Mouse (Mus musculus) MEL (cell line): Measurements from ENCODE around the gene Cbarp. TPM values are rescaled to one million over a fixed set of nuclear protein-coding genes. Genes with fewer than 3 reads are reported as not detected.

ENCODE experiments used
- DNase-seq: peaks from one replicate; pipeline ENCODE4 v3.0.0; 2011; ENCODE audit warnings: low read depth, low spot score
- H3K27ac ChIP-seq: 2 replicates; pipeline ENCODE4 v1.5.1; 2012; ENCODE audit warnings: low read depth, mild to moderate bottlenecking, control low read depth, low read length, moderate library complexity; ENCODE audit not compliant: control insufficient read depth
- H3K27me3 ChIP-seq, 2 experiments: fragments of 150-350 bp in 1 of 2; sonication (generic) in 1 of 2; 2 replicates each; pipeline ENCODE4 v1.6.1; 2012; ENCODE audit warnings: low read length in 2 of 2, mild to moderate bottlenecking in 2 of 2, improper control_type of control experiment in 1 of 2, moderate library complexity in 1 of 2; ENCODE audit not compliant: insufficient read depth in 2 of 2, control insufficient read depth in 1 of 2
- H3K36me3 ChIP-seq, 2 experiments: 2 replicates each; pipeline ENCODE4 v1.6.1; 2012 to 2014; ENCODE audit warnings: low read length in 2 of 2, improper control_type of control experiment in 1 of 2, inconsistent platforms in 1 of 2, mild to moderate bottlenecking in 1 of 2; ENCODE audit not compliant: insufficient read depth in 2 of 2, control insufficient read depth in 1 of 2
- H3K4me1 ChIP-seq, 2 experiments: fragments of 150-350 bp in 1 of 2; sonication (generic) in 1 of 2; 2 replicates each; pipeline ENCODE4 v1.6.1; 2012; ENCODE audit warnings: low read length in 2 of 2, improper control_type of control experiment in 1 of 2, mild to moderate bottlenecking in 1 of 2; ENCODE audit not compliant: insufficient read depth in 2 of 2, control insufficient read depth in 1 of 2
- H3K4me3 ChIP-seq, 2 experiments: fragments of 150-350 bp in 1 of 2; sonication (generic) in 1 of 2; 2 replicates each; pipeline ENCODE4 v1.5.1; 2012; ENCODE audit warnings: low read depth in 2 of 2, low read length in 2 of 2, mild to moderate bottlenecking in 2 of 2, moderate library complexity in 2 of 2, control low read depth in 1 of 2, improper control_type of control experiment in 1 of 2; ENCODE audit not compliant: control insufficient read depth in 1 of 2, insufficient read depth in 1 of 2
- H3K79me2 ChIP-seq: 2 replicates; pipeline ENCODE4 v1.6.1; 2012; ENCODE audit warnings: mild to moderate bottlenecking, low read length, moderate library complexity; ENCODE audit not compliant: control insufficient read depth, poor library complexity, insufficient read depth
- H3K9ac ChIP-seq: 2 replicates; pipeline ENCODE4 v1.6.1; 2012; ENCODE audit warnings: low read depth, mild to moderate bottlenecking, control low read depth, low read length, moderate library complexity; ENCODE audit not compliant: control insufficient read depth, poor library complexity, severe bottlenecking
- H3K9me3 ChIP-seq: fragments of 150-350 bp; sonication (generic); replicated peaks from 2 replicates; pipeline ENCODE4 v1.6.1; 2012; ENCODE audit warnings: mild to moderate bottlenecking, low read length, improper control_type of control experiment, moderate library complexity; ENCODE audit not compliant: insufficient read depth
- BHLHE40 ChIP-seq: IDR thresholded peaks from 2 replicates; pipeline ENCODE4 v1.6.1; 2012; ENCODE audit warnings: low read depth, mild to moderate bottlenecking, inconsistent platforms, low read length, improper control_type of control experiment, borderline replicate concordance
- CHD1 ChIP-seq: IDR thresholded peaks from 2 replicates; pipeline ENCODE4 v1.6.1; 2012; ENCODE audit warnings: low read depth, mild to moderate bottlenecking, inconsistent platforms, low read length, improper control_type of control experiment
- ELF1 ChIP-seq: IDR thresholded peaks from 2 replicates; pipeline ENCODE4 v1.6.1; 2014; ENCODE audit warnings: low read depth, mild to moderate bottlenecking, inconsistent platforms, low read length, improper control_type of control experiment, moderate library complexity
- EP300 ChIP-seq, 2 experiments: IDR thresholded peaks; 2 replicates each; pipeline ENCODE4 v1.6.1; 2011; ENCODE audit warnings: improper control_type of control experiment in 2 of 2, low read length in 2 of 2, low read depth in 1 of 2, mild to moderate bottlenecking in 1 of 2
- GABPA ChIP-seq: IDR thresholded peaks from 2 replicates; pipeline ENCODE4 v1.6.1; 2012; ENCODE audit warnings: low read depth, mild to moderate bottlenecking, inconsistent platforms, low read length, improper control_type of control experiment, moderate library complexity
- GATA1 ChIP-seq: IDR thresholded peaks from 2 replicates; pipeline ENCODE4 v1.6.1; 2011; ENCODE audit warnings: low read depth, low read length, improper control_type of control experiment
- HCFC1 ChIP-seq: IDR thresholded peaks from 2 replicates; pipeline ENCODE4 v1.6.1; 2012; ENCODE audit warnings: low read depth, mild to moderate bottlenecking, inconsistent platforms, low read length, improper control_type of control experiment, moderate library complexity
- JUND ChIP-seq: IDR thresholded peaks from 2 replicates; pipeline ENCODE4 v1.6.1; 2011; ENCODE audit warnings: low read depth, mild to moderate bottlenecking, improper control_type of control experiment, low read length
- MAFK ChIP-seq: IDR thresholded peaks from 2 replicates; pipeline ENCODE4 v1.6.1; 2011; ENCODE audit warnings: low read depth, mild to moderate bottlenecking, low read length, improper control_type of control experiment, borderline replicate concordance
- MAX ChIP-seq: IDR thresholded peaks from 2 replicates; pipeline ENCODE4 v1.6.1; 2011; ENCODE audit warnings: low read length, improper control_type of control experiment
- MAZ ChIP-seq: IDR thresholded peaks from 2 replicates; pipeline ENCODE4 v1.6.1; 2012; ENCODE audit warnings: low read depth, mild to moderate bottlenecking, inconsistent platforms, low read length, improper control_type of control experiment
- MYB ChIP-seq: IDR thresholded peaks from 2 replicates; pipeline ENCODE4 v1.6.1; 2011; ENCODE audit warnings: mild to moderate bottlenecking, low read depth, low read length, improper control_type of control experiment
- MYC ChIP-seq: IDR thresholded peaks from 2 replicates; pipeline ENCODE4 v1.6.1; 2011; ENCODE audit warnings: low read depth, mild to moderate bottlenecking, low read length, improper control_type of control experiment, moderate library complexity
- POLR2AphosphoS5 ChIP-seq: IDR thresholded peaks from 2 replicates; pipeline ENCODE4 v1.6.1; 2012; ENCODE audit warnings: low read depth, borderline replicate concordance, mild to moderate bottlenecking, inconsistent platforms, low read length, moderate library complexity, mixed read lengths
- RAD21 ChIP-seq: IDR thresholded peaks from 2 replicates; pipeline ENCODE4 v1.6.1; 2011; ENCODE audit warnings: mild to moderate bottlenecking, low read depth, low read length, improper control_type of control experiment
- SMC3 ChIP-seq: IDR thresholded peaks from 2 replicates; pipeline ENCODE4 v1.6.1; 2011; ENCODE audit warnings: low read depth, low read length, improper control_type of control experiment
- TAL1 ChIP-seq: IDR thresholded peaks from 2 replicates; pipeline ENCODE4 v1.6.1; 2012; ENCODE audit warnings: mild to moderate bottlenecking, inconsistent platforms, low read length, moderate library complexity, mixed read lengths
- USF1 ChIP-seq: IDR thresholded peaks from 2 replicates; pipeline ENCODE4 v1.6.1; 2014; ENCODE audit warnings: low read depth, mild to moderate bottlenecking, inconsistent platforms, low read length, improper control_type of control experiment, moderate library complexity
- ZKSCAN1 ChIP-seq: IDR thresholded peaks from 2 replicates; pipeline ENCODE4 v1.6.1; 2012; ENCODE audit warnings: low read depth, mild to moderate bottlenecking, inconsistent platforms, low read length, improper control_type of control experiment, moderate library complexity
- ZMIZ1 ChIP-seq: IDR thresholded peaks from 2 replicates; pipeline ENCODE4 v1.6.1; 2012; ENCODE audit warnings: low read depth, mild to moderate bottlenecking, inconsistent platforms, low read length, improper control_type of control experiment, moderate library complexity
- polyA plus RNA-seq, 2 experiments: library from polyadenylated mRNA; stranded (reverse) in 1 of 2; unstranded in 1 of 2; fragments of >175 nt in 1 of 2; fragments of >200 nt in 1 of 2; gene quantifications; 2 replicates each; pipeline versions ENCODE4 v1.2.1 to v1.2.4; 2012; ENCODE audit warnings: low replicate concordance in 2 of 2, low read depth in 1 of 2; ENCODE audit not compliant: insufficient read length in 2 of 2, insufficient read depth in 1 of 2, missing spikeins in 1 of 2
- total RNA-seq: library from RNA; depleted of rRNA; stranded (reverse); fragments of 300-350 nt; gene quantifications from 2 replicates; pipeline ENCODE4 v1.2.3, GENCODE M21; 2012

Cbarp gene
- total and polyA plus RNA-seq, 3 experiments: 6.8 to 19.3 TPM; not detected in 1

DNA sequence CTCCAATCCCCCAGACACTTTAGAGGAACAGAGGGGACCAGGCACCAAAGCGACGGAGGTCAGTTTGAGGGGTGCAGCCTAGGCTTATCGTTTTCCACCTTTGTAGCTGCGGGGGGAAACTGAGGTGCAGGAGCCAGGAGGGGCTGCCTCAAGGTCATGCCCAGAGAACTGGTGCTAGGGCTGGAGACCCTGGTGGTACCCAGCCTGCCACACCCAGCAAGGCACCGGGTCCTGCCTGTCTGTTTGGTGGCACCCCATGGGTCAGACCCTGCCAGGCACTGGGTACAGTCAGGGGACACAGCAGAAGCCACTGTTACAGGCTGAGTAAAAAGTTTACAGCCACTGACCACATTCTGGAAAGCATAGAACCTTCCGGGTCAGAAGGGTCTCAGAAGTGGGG lies 39.7 kb upstream of the Cbarp start:
- H3K9me3 ChIP-seq: no peaks in the 10 kb centered on the region
- H3K9ac ChIP-seq: no peak overlapping the region
- H3K4me1 ChIP-seq: no peaks in the 10 kb centered on the region
- no peak for TF ChIP-seq RAD21
- TF ChIP-seq CHD1: no peak
- TF ChIP-seq EP300 (IDR thresholded peaks at IDR 0.05; ENCODE audit: low read depth in 1 of 2, low read length in 2 of 2): no peak
- TF ChIP-seq JUND: no peak
- H3K27ac ChIP-seq: no peak overlapping the region
- peaks cover 9 to 12% of the 10 kb centered on the region in 2 experiments for H3K27me3 ChIP-seq
- DNase-seq: no peak
- no peaks in the 10 kb centered on the region for H3K79me2 ChIP-seq
- H3K4me3 ChIP-seq: no peak overlapping the region
- no peaks in the 10 kb centered on the region for H3K36me3 ChIP-seq

DNA sequence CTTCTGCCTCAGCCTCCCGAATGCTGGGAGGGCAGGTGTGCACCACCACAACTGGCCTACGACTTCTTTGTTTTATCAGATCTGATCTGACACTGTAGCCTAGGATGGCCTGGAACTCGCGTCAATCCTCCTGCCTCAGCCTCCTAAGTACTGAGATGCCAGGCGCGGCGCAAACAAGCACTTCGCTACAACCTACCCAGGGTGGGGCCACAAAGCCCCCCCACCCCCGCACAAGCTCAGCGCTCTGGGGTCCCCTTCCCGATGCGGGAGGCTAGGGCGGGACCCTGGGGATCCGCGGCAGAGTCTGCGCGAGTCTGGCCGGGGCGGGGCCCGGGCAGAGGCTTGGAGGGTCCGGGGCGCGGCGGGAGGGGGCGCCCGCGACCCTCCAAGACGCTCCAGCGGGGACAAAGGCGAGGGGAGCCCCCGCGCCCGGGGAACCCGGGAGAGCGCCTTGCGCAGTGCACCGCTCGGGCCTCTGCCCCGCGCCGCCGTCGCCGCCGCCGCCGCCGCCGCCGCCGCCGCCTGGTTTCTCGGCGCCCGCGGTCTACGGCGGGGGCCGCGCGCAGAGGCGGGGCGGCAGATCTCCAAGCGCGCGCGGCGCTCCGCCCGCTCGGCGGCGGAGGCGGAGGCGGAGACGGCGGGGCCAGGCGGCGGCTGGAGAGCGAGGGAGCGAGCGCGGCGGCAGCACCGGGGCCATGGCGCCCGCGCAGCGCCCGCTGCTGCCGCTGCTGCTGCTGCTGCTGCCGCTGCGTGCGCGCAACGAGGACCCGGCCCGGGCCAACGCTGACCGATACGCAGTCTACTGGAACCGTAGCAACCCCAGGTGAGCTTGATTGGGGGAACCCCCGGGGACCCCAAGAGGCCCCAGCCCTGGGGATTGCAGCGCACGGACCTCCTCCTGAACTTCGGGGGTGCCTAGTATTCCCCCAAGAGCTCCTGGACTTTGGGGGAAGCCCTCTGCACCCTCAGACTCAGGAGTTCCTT lies 38.7 kb upstream of the Cbarp start, which contains the start of gene Efna2:
TSS of gene Efna2 (plus strand) at position 415 of the 984 bp plus-strand sequence.
- H3K9me3 ChIP-seq: no peaks in the 10 kb centered on the region
- peak within 1 kb of the TSS in 1 of 2 experiments; percentile 35; a peak in 2 of 4 replicates for H3K4me3 ChIP-seq
- H3K27ac ChIP-seq: no peak within 1 kb of the TSS
- no peaks in the 10 kb centered on the region for H3K79me2 ChIP-seq
- no peaks in the 10 kb centered on the region for H3K36me3 ChIP-seq
- peaks cover 9 to 12% of the 10 kb centered on the region in 2 experiments for H3K27me3 ChIP-seq
- H3K4me1 ChIP-seq: no peaks in the 10 kb centered on the region
- DNase-seq: no peak
- no peak for TF ChIP-seq ELF1
- no peak for TF ChIP-seq BHLHE40
- TF ChIP-seq ZKSCAN1: no peak
- H3K9ac ChIP-seq: peak within 1 kb of the TSS; percentile 53

GRCm38 (mm10) chr10:80177441-80178279 lies 37.0 kb upstream of the Cbarp start:
- Histone ChIP-seq H3K4me1 (no peaks in the 10 kb centered on the region), H3K27me3 (peaks cover 9 to 12% of the 10 kb centered on the region in 2 experiments)
- TF ChIP-seq JUND (no peak), HCFC1 (no peak), GATA1 (no peak), TAL1 (no peak), MYC (no peak), MAZ (no peak), GABPA (no peak), MYB (no peak), POLR2AphosphoS5 (no peak), MAX (no peak), USF1 (no peak), ZKSCAN1 (no peak), BHLHE40 (no peak), ZMIZ1 (no peak), SMC3 (no peak), MAFK (no peak)
- TF ChIP-seq, all 39 proteins: peak for 0
- peaks cover 4% of the 10 kb centered on the region; the same call in 1 of the 2 replicates for H3K79me2 ChIP-seq
- peaks cover 0 to 3% of the 10 kb centered on the region in 2 experiments; a peak in 1 of 4 replicates for H3K36me3 ChIP-seq
- H3K9ac ChIP-seq: no peak overlapping the region
- no peak overlapping the region for H3K4me3 ChIP-seq
- no peak overlapping the region for H3K27ac ChIP-seq
- H3K9me3 ChIP-seq: no peaks in the 10 kb centered on the region
- DNase-seq: no peak
